Mouse (Mus musculus) olfactory bulb, adult 2 months (tissue): ENCODE measurements around the gene Plxnd1.

ENCODE experiments used
- CTCF ChIP-seq: fragments of 200-500 bp; IDR thresholded peaks from 2 replicates; pipeline ENCODE4 v1.5.1; 2012; ENCODE audit warnings: low read depth, mild to moderate bottlenecking, low read length, moderate library complexity; ENCODE audit not compliant: insufficient read depth
- POLR2A ChIP-seq: fragments of 200-500 bp; IDR thresholded peaks from 2 replicates; pipeline ENCODE4 v1.6.1; 2012; ENCODE audit warnings: mild to moderate bottlenecking, low read depth, low read length, moderate library complexity; ENCODE audit not compliant: insufficient read depth

- TF ChIP-seq POLR2A (no peak), CTCF (no peak)
Observed at GRCm38 (mm10) chr6:115954506-115955074, 40.2 kb downstream of the Plxnd1 start.
